Mouse (Mus musculus) naive thymus-derived CD4-positive, alpha-beta T cell, adult 5 months (primary cell): ENCODE measurements around the gene Pole. TPM values are rescaled to one million over a fixed set of nuclear protein-coding genes. Genes with fewer than 3 reads are reported as not detected.

Experiments used
- polyA plus RNA-seq: library from polyadenylated mRNA; unstranded; fragments of 100-300 nt; shearing (Covaris generic); gene quantifications from one replicate; pipeline ENCODE4 v1.2.1, GENCODE M21; 2017

The Pole gene
- polyA plus RNA-seq: 3.6 TPM

GRCm38 (mm10) chr5:110285770-110286445 is at the start of gene Pole, which contains the start of gene Pxmp2:
Gene Pole (plus strand): TSS chr5:110286306.
Gene Pxmp2 (minus strand): TSS chr5:110286186.

GRCm38 (mm10) chr5:110269141-110270101 is 16.7 kb upstream of the Pole start, which contains the start of gene Pgam5:
Gene Pgam5 (minus strand): TSS chr5:110269913.

GRCm38 (mm10) chr5:110342648-110343284 is 56.7 kb downstream of the Pole start, which contains the start of gene P2rx2:
Gene P2rx2 (minus strand): TSS chr5:110343212.

GRCm38 (mm10) chr5:110344524-110344923 is 58.4 kb downstream of the Pole start, which contains the start of gene Lrcol1:
Gene Lrcol1 (plus strand): TSS chr5:110344730.

Other genes starting within 250 kb of the Pole start
- gene Gm17655, start 213.8 kb upstream of the Pole start, polyA plus RNA-seq: 7.4 TPM
- 0.86 TPM for gene Gm35315, start 191.9 kb upstream of the Pole start, polyA plus RNA-seq
- gene Plcxd1, start 186.3 kb upstream of the Pole start, polyA plus RNA-seq: 2.8 TPM
- 67.6 TPM for gene Gtpbp6, start 178.1 kb upstream of the Pole start, polyA plus RNA-seq
- gene Zfp605, start 176.2 kb upstream of the Pole start, polyA plus RNA-seq: 1.8 TPM
- gene Chfr, start 150.5 kb upstream of the Pole start, polyA plus RNA-seq: 65.5 TPM
- gene Golga3, start 109.6 kb upstream of the Pole start, polyA plus RNA-seq: 30.7 TPM
- 48.9 TPM for gene Ankle2, start 55.3 kb upstream of the Pole start, polyA plus RNA-seq
- 59.6 TPM for gene Pgam5, start 16.4 kb upstream of the Pole start, polyA plus RNA-seq
- 2.4 TPM for gene Pxmp2, start 120 bp upstream of the Pole start, polyA plus RNA-seq
- not detected for gene P2rx2, start 56.9 kb downstream of the Pole start, polyA plus RNA-seq
- not detected for gene Lrcol1, start 58.4 kb downstream of the Pole start, polyA plus RNA-seq
- 119 TPM for gene Fbrsl1, start 162.2 kb downstream of the Pole start, polyA plus RNA-seq